Mouse (Mus musculus): ENCODE data around the gene Usp20. TPM values are rescaled to one million over a fixed set of nuclear protein-coding genes. Genes with fewer than 3 reads are reported as not detected.

Gene Usp20
- 5.3 TPM for polyA plus RNA-seq (2014; fragmentation: Illumina TruSeq; extraction: RNeasy Lipid Tissue Mini Kit (QIAGEN cat#74804); ENCODE audit: insufficient read depth, low read depth, low replicate concordance)

GRCm38 (mm10) chr2:30981790-30982513 lies at the start of gene Usp20, which contains the start of gene BC005624:
Usp20 (plus strand) TSS chr2:30982279.
BC005624 (minus strand) TSS chr2:30982201.

GRCm38 (mm10) chr2:30952824-30953490 lies 29.1 kb upstream of the Usp20 start, which contains the start of gene Tor1b:
Tor1b (plus strand) TSS chr2:30952959.

GRCm38 (mm10) chr2:30967352-30968327 lies 14.4 kb upstream of the Usp20 start, which contains the start of gene Tor1a:
Tor1a (minus strand) TSS chr2:30967933.

Other genes with a start within 250 kb of the Usp20 start
- gene 1700001O22Rik, start 178.6 kb upstream of the Usp20 start, polyA plus RNA-seq (2014; fragmentation: Illumina TruSeq; extraction: RNeasy Lipid Tissue Mini Kit (QIAGEN cat#74804); ENCODE audit: insufficient read depth, low read depth, low replicate concordance), result 0.46 TPM
- gene Ntmt1, start 174.5 kb upstream of the Usp20 start, polyA plus RNA-seq (2014; fragmentation: Illumina TruSeq; extraction: RNeasy Lipid Tissue Mini Kit (QIAGEN cat#74804); ENCODE audit: insufficient read depth, low read depth, low replicate concordance), result 19.5 TPM
- gene Asb6, start 151.9 kb upstream of the Usp20 start, polyA plus RNA-seq (2014; fragmentation: Illumina TruSeq; extraction: RNeasy Lipid Tissue Mini Kit (QIAGEN cat#74804); ENCODE audit: insufficient read depth, low read depth, low replicate concordance), result 13.0 TPM
- 3.1 TPM for gene Prrx2, start 147.3 kb upstream of the Usp20 start, polyA plus RNA-seq (2014; fragmentation: Illumina TruSeq; extraction: RNeasy Lipid Tissue Mini Kit (QIAGEN cat#74804); ENCODE audit: insufficient read depth, low read depth, low replicate concordance)
- 17.8 TPM for gene Ptges, start 52.4 kb upstream of the Usp20 start, polyA plus RNA-seq (2014; fragmentation: Illumina TruSeq; extraction: RNeasy Lipid Tissue Mini Kit (QIAGEN cat#74804); ENCODE audit: insufficient read depth, low read depth, low replicate concordance)
- 22.8 TPM for gene Tor1b, start 29.3 kb upstream of the Usp20 start, polyA plus RNA-seq (2014; fragmentation: Illumina TruSeq; extraction: RNeasy Lipid Tissue Mini Kit (QIAGEN cat#74804); ENCODE audit: insufficient read depth, low read depth, low replicate concordance)
- gene Tor1a, start 14.3 kb upstream of the Usp20 start, polyA plus RNA-seq (2014; fragmentation: Illumina TruSeq; extraction: RNeasy Lipid Tissue Mini Kit (QIAGEN cat#74804); ENCODE audit: insufficient read depth, low read depth, low replicate concordance), result 31.3 TPM
- gene BC005624, start 78 bp upstream of the Usp20 start, polyA plus RNA-seq (2014; fragmentation: Illumina TruSeq; extraction: RNeasy Lipid Tissue Mini Kit (QIAGEN cat#74804); ENCODE audit: insufficient read depth, low read depth, low replicate concordance), result 42.1 TPM
- 13.0 TPM for gene Fnbp1, start 159.7 kb downstream of the Usp20 start, polyA plus RNA-seq (2014; fragmentation: Illumina TruSeq; extraction: RNeasy Lipid Tissue Mini Kit (QIAGEN cat#74804); ENCODE audit: insufficient read depth, low read depth, low replicate concordance)
- 13.9 TPM for gene Gpr107, start 170.0 kb downstream of the Usp20 start, polyA plus RNA-seq (2014; fragmentation: Illumina TruSeq; extraction: RNeasy Lipid Tissue Mini Kit (QIAGEN cat#74804); ENCODE audit: insufficient read depth, low read depth, low replicate concordance)